Mouse (Mus musculus) CH12.LX (cell line): ENCODE measurements at regions not wholly inside any gene's neighbourhood (a gene's known extent, or its start where the extent isn't known, plus 50 kb on each side); places are given as distances from the start of the nearest gene placed in this dataset.

Experiments used
- POLR2A ChIP-seq: IDR thresholded peaks from 2 replicates; pipeline ENCODE4 v1.6.1; 2011; ENCODE audit warnings: low read depth, mild to moderate bottlenecking, improper control_type of control experiment, low read length
- ZC3H11A ChIP-seq: IDR thresholded peaks from 2 replicates; pipeline ENCODE4 v1.6.1; 2012; ENCODE audit warnings: low read depth, mild to moderate bottlenecking, inconsistent platforms, low read length, improper control_type of control experiment

DNA sequence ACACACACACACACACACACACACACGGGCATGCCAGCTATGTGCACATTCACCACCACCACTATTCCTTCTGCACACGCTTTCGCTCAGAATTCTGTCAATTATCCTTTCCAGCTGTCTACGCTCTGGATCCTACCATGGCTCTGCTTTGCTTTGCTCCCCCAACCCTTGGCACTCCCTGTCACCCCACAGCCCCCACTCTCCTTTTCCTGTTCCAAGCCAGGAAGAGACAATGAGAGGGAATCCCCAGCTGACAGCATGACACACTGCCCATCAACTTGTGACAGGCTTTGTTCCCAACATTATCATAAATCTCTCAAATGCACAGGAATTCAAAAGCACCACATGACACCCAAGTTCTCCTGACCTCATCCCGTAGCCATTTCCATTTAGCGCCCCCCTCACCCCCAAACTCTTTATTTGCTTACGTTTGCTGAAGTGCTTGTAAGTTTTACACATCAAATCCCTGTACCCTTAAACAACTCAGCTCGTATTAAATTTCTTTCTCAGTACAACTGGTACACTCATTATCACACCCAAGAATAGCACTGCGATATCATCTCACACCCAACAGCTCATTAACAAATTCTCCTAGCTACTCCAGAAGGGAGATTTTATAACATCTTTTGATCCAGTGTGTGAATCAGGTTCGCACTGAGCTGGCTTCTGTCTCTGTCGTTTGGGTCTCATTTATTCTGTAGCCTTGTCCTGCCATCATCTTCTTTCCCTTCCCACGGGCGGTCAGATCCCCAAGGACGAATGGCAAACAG, 140.3 kb downstream of the Ptpn20 start:
- no peak for TF ChIP-seq ZC3H11A
- TF ChIP-seq POLR2A: no peak
